Mouse (Mus musculus) midbrain, postnatal 0 days (tissue): ENCODE measurements around the gene Fubp1. TPM values are rescaled to one million over a fixed set of nuclear protein-coding genes. Genes with fewer than 3 reads are reported as not detected.

ENCODE experiments used
- ATAC-seq: fragments of 200-750 bp; cut with Nextera tagmentation; 2 replicates; pipeline ENCODE4 v1.8.0; 2017; ENCODE audit warnings: moderate number of reproducible peaks, mild to moderate bottlenecking, moderate TSS enrichment, moderate library complexity; ENCODE audit not compliant: low FRiP score
- DNase-seq: peaks from one replicate; pipeline ENCODE4 v3.0.0-alpha.2; 2015; ENCODE audit warnings: low spot score
- H3K27ac ChIP-seq: fragments of 300-500 bp; sonication (generic); 2 replicates; pipeline ENCODE4 v1.5.1; 2014; ENCODE audit warnings: low read depth, mild to moderate bottlenecking, low read length, mixed read lengths
- H3K27me3 ChIP-seq: fragments of 300-500 bp; sonication (generic); 2 replicates; pipeline ENCODE4 v1.6.1; 2014; ENCODE audit warnings: low read length, control low read depth, mixed read lengths; ENCODE audit not compliant: insufficient read depth
- H3K36me3 ChIP-seq: fragments of 300-500 bp; sonication (generic); 2 replicates; pipeline ENCODE4 v1.6.1; 2014; ENCODE audit warnings: low read length, control low read depth, mixed read lengths; ENCODE audit not compliant: insufficient read depth
- H3K4me1 ChIP-seq: fragments of 300-500 bp; sonication (generic); 2 replicates; pipeline ENCODE4 v1.6.1; 2014; ENCODE audit warnings: mild to moderate bottlenecking, control low read depth, antibody characterized with exemption, low read length, mixed read lengths; ENCODE audit not compliant: insufficient read depth
- H3K4me2 ChIP-seq: fragments of 300-500 bp; sonication (generic); 2 replicates; pipeline ENCODE4 v1.6.1; 2014; ENCODE audit warnings: low read depth, mild to moderate bottlenecking, low read length, mixed read lengths; ENCODE audit not compliant: poor library complexity, severe bottlenecking
- H3K4me3 ChIP-seq: fragments of 300-500 bp; sonication (generic); 2 replicates; pipeline ENCODE4 v1.5.1; 2014; ENCODE audit warnings: low read depth, mild to moderate bottlenecking, low read length, moderate library complexity
- H3K9ac ChIP-seq: fragments of 300-500 bp; sonication (generic); replicated peaks from 2 replicates; pipeline ENCODE4 v1.6.1; 2014; ENCODE audit warnings: mild to moderate bottlenecking, low read length, moderate library complexity, mixed read lengths; ENCODE audit not compliant: poor library complexity, severe bottlenecking
- H3K9me3 ChIP-seq: fragments of 300-500 bp; sonication (generic); 2 replicates; pipeline ENCODE4 v1.6.1; 2016; ENCODE audit warnings: low read length, control low read depth
- CTCF ChIP-seq: IDR thresholded peaks from 2 replicates; pipeline ENCODE4 v1.5.1; 2016; ENCODE audit warnings: antibody characterized with exemption, mild to moderate bottlenecking
- WGBS: fragments of 180-500 bp; shearing (Covaris S2); extraction: QIAGEN DNeasy Blood & Tissue Kit; methylation state at CpG from one replicate; pipeline ENCODE4 v1.1.7; 2014; 5-methylcytosine and 5-hydroxymethylcytosine counted together
- polyA plus RNA-seq: library from polyadenylated mRNA; unstranded; fragments of >200 nt; fragmentation: Nextera tagmentation; extraction: Ambion mirVana; gene quantifications from 2 replicates; pipeline ENCODE4 v1.2.1, GENCODE M21; 2015
- total RNA-seq: library from RNA; depleted of rRNA; stranded (reverse); fragments of >200 nt; gene quantifications from 2 replicates; pipeline ENCODE4 v1.2.3, GENCODE M21; 2014

Gene Fubp1
- total and polyA plus RNA-seq, 2 experiments from 2014 or later, result 127 to 183 TPM

DNA sequence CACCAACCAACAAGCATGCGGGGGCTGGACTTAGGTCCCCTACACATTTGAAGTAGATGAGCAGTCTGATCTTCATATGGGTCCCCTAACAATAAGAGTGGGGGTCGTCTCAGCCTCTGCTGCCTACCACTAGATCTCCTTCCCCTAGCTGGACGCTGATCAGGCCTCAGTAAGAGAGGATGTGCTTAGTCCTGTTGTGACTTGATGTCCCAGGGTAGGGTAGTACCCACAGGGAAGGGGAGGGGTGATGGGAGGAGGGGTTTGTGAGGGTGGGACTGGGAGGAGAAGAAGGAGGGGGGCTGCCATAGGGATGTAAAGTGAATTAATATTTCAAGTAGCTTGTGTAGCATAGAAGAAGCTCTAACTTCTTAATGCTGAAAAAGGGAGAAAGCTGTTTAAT lies 11.1 kb upstream of the Fubp1 start:
- Histone ChIP-seq H3K9me3 (no peaks in the 10 kb centered on the region), H3K9ac (no peak overlapping the region), H3K27me3 (no peaks in the 10 kb centered on the region), H3K36me3 (no peaks in the 10 kb centered on the region), H3K27ac (no peak overlapping the region), H3K4me3 (no peak overlapping the region), H3K4me1 (no peaks in the 10 kb centered on the region), H3K4me2 (no peak overlapping the region)
- no peak for TF ChIP-seq CTCF
- DNase-seq (no peak), ATAC-seq (no peak)
- WGBS, result 64% methylated on average over 3 of the region's 3 CpGs

DNA sequence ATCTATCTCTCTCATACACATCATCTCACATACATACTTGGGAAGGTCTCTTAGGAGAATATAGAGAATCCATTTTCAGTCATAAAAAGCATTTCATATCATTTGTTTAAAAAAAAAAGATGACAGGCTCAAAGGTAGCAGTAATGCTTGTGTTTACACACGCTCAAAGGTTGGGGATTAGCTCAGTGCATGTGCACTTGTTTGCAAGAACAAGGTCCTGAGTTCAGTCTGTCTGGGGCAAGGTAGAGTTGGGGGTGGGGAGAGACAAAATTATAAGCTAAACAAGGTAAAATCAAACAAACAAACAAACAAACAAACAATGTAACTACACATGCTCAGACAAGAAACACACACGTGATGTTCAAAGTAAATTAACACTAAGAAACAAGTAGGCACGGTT lies 9.0 kb upstream of the Fubp1 start:
- no peaks in the 10 kb centered on the region for H3K9me3 ChIP-seq
- no peak overlapping the region for H3K27ac ChIP-seq
- DNase-seq (no peak), ATAC-seq (no peak)
- no peaks in the 10 kb centered on the region for H3K4me1 ChIP-seq
- no peaks in the 10 kb centered on the region for H3K36me3 ChIP-seq
- H3K9ac ChIP-seq, result no peak overlapping the region
- TF ChIP-seq CTCF, result no peak
- 95% methylated on average over 3 of the region's 3 CpGs for WGBS
- no peaks in the 10 kb centered on the region for H3K27me3 ChIP-seq
- no peak overlapping the region for H3K4me3 ChIP-seq
- H3K4me2 ChIP-seq, result no peak overlapping the region

DNA sequence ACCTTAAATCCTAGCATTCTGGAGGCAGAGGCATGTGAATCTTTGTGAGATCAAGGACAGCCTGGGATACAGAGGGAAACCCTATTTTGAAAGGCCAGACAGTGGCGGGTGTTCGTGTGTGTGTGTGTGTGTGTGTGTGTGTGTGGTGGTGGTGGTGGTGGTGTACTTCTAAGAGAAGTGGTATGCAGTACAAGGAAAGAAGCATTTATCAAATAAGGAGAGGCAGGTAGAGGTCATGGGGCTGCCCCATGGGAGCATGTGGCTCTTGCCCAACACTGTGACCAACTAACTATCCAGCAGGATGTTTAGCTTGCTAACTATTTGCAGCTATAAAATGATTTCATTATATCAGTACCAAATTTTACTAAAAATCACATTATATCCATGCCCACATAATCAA lies 8.6 kb upstream of the Fubp1 start:
- no peak overlapping the region for H3K9ac ChIP-seq
- H3K4me1 ChIP-seq, result no peaks in the 10 kb centered on the region
- DNase-seq (no peak), ATAC-seq (no peak)
- no peak for TF ChIP-seq CTCF
- H3K4me3 ChIP-seq, result no peak overlapping the region
- no peaks in the 10 kb centered on the region for H3K9me3 ChIP-seq
- no peak overlapping the region for H3K4me2 ChIP-seq
- H3K27me3 ChIP-seq, result no peaks in the 10 kb centered on the region
- H3K27ac ChIP-seq, result no peak overlapping the region
- 88% methylated on average over 2 of the region's 2 CpGs for WGBS
- no peaks in the 10 kb centered on the region for H3K36me3 ChIP-seq

DNA sequence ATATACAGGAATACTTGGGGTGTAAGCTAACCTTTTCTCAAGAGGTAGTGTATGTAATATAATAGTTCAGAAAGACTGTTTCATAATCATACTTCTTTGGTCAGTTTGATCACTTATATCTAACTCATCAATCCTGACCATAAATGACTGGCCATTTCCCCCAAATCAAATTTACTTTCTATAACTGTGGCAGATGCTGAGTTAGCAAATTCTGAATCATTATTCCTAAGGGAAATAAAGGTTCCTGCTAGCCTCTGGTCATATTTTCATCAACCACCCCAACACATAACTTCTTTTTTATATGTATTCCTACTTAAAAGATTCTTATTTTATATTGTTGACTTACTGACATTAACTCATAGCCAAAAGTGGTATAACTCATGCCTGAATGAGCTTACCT lies 7.3 kb upstream of the Fubp1 start:
- Histone ChIP-seq H3K27me3 (no peaks in the 10 kb centered on the region), H3K36me3 (no peaks in the 10 kb centered on the region), H3K4me2 (no peak overlapping the region), H3K9ac (no peak overlapping the region), H3K9me3 (no peaks in the 10 kb centered on the region), H3K4me1 (no peaks in the 10 kb centered on the region), H3K27ac (no peak overlapping the region), H3K4me3 (no peak overlapping the region)
- DNase-seq, result no peak
- no peak for ATAC-seq
- TF ChIP-seq CTCF, result no peak

DNA sequence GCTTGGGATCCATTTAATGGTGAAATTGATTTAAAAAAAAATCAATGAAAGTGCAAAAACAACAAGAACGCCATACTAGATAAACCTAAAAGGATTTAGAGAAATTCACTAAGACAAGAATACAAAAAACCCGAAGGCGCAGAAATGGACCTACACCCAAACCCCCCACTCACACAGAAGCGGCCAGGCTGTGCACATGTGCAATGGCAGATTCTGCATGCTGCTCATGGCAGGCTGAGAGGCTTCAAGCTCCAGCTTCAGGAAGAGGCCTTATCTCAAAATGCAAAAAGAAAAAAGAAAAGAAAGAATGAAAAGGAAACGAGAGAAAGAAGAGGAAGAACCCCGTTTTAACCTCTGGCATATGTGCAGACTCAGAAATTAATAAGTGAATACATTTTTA lies 6.8 kb upstream of the Fubp1 start:
- Histone ChIP-seq H3K9ac (no peak overlapping the region), H3K4me3 (no peak overlapping the region), H3K4me2 (no peak overlapping the region), H3K27ac (no peak overlapping the region), H3K27me3 (no peaks in the 10 kb centered on the region), H3K36me3 (no peaks in the 10 kb centered on the region), H3K4me1 (peaks cover under 1% of the 10 kb centered on the region; the same call in 1 of the 2 replicates), H3K9me3 (no peaks in the 10 kb centered on the region)
- no peak for TF ChIP-seq CTCF
- ATAC-seq (no peak), DNase-seq (no peak)
- WGBS, result 89% methylated on average over 6 of the region's 6 CpGs

DNA sequence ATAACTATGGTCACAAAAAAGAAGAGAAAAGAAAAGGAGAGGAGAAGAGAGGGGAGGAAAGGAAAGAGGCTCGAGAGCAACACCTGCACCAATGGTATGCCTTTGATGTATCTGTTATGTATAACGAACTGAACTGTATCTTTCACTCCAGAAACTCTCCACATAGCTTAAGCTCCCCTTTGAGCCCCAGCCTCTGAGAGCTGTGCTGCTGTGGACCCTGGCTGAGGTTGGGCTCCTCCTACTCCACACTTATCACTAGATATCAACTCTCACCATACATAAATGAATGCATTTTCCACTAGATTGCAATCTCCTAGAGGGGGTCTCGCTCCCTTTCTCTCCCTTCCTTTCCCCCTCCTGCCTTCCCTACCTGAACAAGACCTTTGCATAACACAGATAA lies 6.2 kb upstream of the Fubp1 start:
- Histone ChIP-seq H3K27me3 (no peaks in the 10 kb centered on the region), H3K9me3 (no peaks in the 10 kb centered on the region), H3K9ac (no peak overlapping the region), H3K27ac (no peak overlapping the region), H3K4me3 (no peak overlapping the region), H3K4me1 (peaks cover 4% of the 10 kb centered on the region; the same call in 1 of the 2 replicates), H3K4me2 (no peak overlapping the region), H3K36me3 (no peaks in the 10 kb centered on the region)
- TF ChIP-seq CTCF, result no peak
- WGBS, result 67% methylated on average over 3 of the region's 3 CpGs
- DNase-seq (no peak), ATAC-seq (no peak)
